In the genomic region with DNA sequence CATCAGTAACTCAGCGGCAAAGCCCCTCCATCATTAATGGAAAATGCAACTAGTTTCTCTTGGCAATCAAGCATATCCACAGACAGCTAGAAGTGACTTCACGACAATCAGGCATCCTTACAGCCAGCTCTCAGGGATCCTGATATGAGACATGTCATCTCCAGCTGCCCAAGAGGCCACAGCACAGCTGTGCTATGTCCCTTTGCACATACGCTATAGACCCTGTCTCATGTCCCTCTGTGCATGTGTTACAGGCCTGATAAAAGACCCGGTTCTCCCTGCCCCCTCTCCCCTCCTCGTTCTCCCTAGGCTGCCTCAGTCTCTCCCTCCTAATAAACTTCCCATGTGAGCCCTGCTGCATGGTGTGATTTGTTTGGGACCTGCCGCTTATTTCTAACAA, we compare ENCODE assay signal across 35 mouse cellular contexts.
"Had no signal": no experiment of that assay in that cellular context is flagged by ENCODE, and none has a peak within 500 bp of the region (broad histone marks: within the 10 kb centered on the region; RNA-seq: fewer than 3 reads in every experiment).

No protein-coding gene starts in this region.

- H3K4me2 ChIP-seq: heart, embryonic 11.5 days; heart, embryonic 12.5 days; heart, embryonic 13.5 days; heart, embryonic 15.5 days; hindbrain, embryonic 12.5 days; hindbrain, embryonic 13.5 days; hindbrain, embryonic 14.5 days; hindbrain, embryonic 15.5 days; intestine, embryonic 15.5 days; kidney, embryonic 15.5 days had no signal

- H3K4me1 ChIP-seq: heart, embryonic 10.5 days; heart, embryonic 12.5 days; heart, embryonic 13.5 days; heart, embryonic 15.5 days; hindbrain, embryonic 12.5 days; hindbrain, embryonic 13.5 days; hindbrain, embryonic 15.5 days; intestine, embryonic 15.5 days; kidney, embryonic 15.5 days had no signal

- H3K36me3 ChIP-seq: heart, embryonic 10.5 days; heart, embryonic 12.5 days; heart, embryonic 13.5 days; heart, embryonic 15.5 days; hindbrain, embryonic 10.5 days; hindbrain, embryonic 12.5 days; hindbrain, embryonic 13.5 days; hindbrain, embryonic 15.5 days; intestine, embryonic 15.5 days; kidney, embryonic 15.5 days had no signal

- H3K9me3 ChIP-seq: heart, embryonic 10.5 days; heart, embryonic 12.5 days; heart, embryonic 13.5 days; heart, embryonic 15.5 days; hindbrain, embryonic 10.5 days; hindbrain, embryonic 12.5 days; hindbrain, embryonic 13.5 days; hindbrain, embryonic 15.5 days; intestine, embryonic 15.5 days; kidney, embryonic 15.5 days had no signal

- H3K4me3 ChIP-seq: heart, adult 2 months; heart, embryonic 10.5 days; heart, embryonic 12.5 days; heart, embryonic 13.5 days; heart, embryonic 15.5 days; hindbrain, embryonic 10.5 days; hindbrain, embryonic 12.5 days; hindbrain, embryonic 13.5 days; hindbrain, embryonic 15.5 days; intestine, embryonic 15.5 days; kidney, embryonic 15.5 days; layer of hippocampus, adult 2 months had no signal

- ATAC-seq: hindbrain, embryonic 16.5 days; hindbrain, postnatal 0 days; inflammation-experienced regulatory T-cells, adult 6 months; intestine, embryonic 15.5 days; intestine, embryonic 16.5 days; intestine, postnatal 0 days had no signal

- H3K9ac ChIP-seq: heart, embryonic 12.5 days; heart, embryonic 13.5 days; heart, embryonic 15.5 days; hindbrain, embryonic 12.5 days; hindbrain, embryonic 13.5 days; hindbrain, embryonic 14.5 days; hindbrain, embryonic 15.5 days; intestine, embryonic 15.5 days; kidney, embryonic 15.5 days had no signal

- H3K27ac ChIP-seq: heart, adult 2 months; heart, embryonic 10.5 days; heart, embryonic 13.5 days; heart, embryonic 15.5 days; hindbrain, embryonic 10.5 days; hindbrain, embryonic 12.5 days; hindbrain, embryonic 13.5 days; hindbrain, embryonic 14.5 days; hindbrain, embryonic 15.5 days; hindbrain, postnatal 0 days; intestine, embryonic 15.5 days; kidney, embryonic 15.5 days; kidney, postnatal 0 days; layer of hippocampus, adult 2 months had no signal

- DNase-seq: heart, adult 2 months; heart, postnatal 10 days; heart, postnatal 14 days; heart, postnatal 36 days; heart, postnatal 4 days; kidney, adult 11 months; kidney, adult 18-20 months; kidney, adult 2 months; kidney, adult 8-10 months; kidney, adult 9 months; kidney, postnatal 10 days; kidney, postnatal 14 days; kidney, postnatal 25 days; kidney, postnatal 36 days; kidney, postnatal 4 days; layer of hippocampus, adult 9-11 months had no signal

- H3K27me3 ChIP-seq: heart, embryonic 12.5 days; heart, embryonic 13.5 days; heart, embryonic 15.5 days; hindbrain, embryonic 12.5 days; hindbrain, embryonic 13.5 days; hindbrain, embryonic 15.5 days; intestine, embryonic 15.5 days; kidney, embryonic 15.5 days had no signal
